In genomic region chr10:31256934-31257333, GRCm38 (mm10) we compare ENCODE assay signal across 17 mouse cellular contexts.
"Had no signal": no experiment of that assay in that cellular context is flagged by ENCODE, and none has a peak within 500 bp of the region (broad histone marks: within the 10 kb centered on the region; RNA-seq: fewer than 3 reads in every experiment).

No protein-coding gene starts in this region.

- H3K9ac ChIP-seq: limb, embryonic 12.5 days; liver, embryonic 13.5 days; liver, postnatal 0 days; lung, embryonic 15.5 days; midbrain, embryonic 15.5 days; neural tube, embryonic 12.5 days had no signal

- DNase-seq: kidney, postnatal 36 days; liver; liver, embryonic 13.5 days; liver, postnatal 0 days; lung, postnatal 14 days; right cerebral cortex, postnatal 14 days; thymus, adult 18-20 months; thymus, postnatal 14 days had no signal

- H3K27me3 ChIP-seq: limb, embryonic 12.5 days; liver, embryonic 13.5 days; lung, embryonic 15.5 days; megakaryocyte, embryonic 14.5 days; midbrain, embryonic 15.5 days; neural tube, embryonic 12.5 days had no signal

- H3K36me3 ChIP-seq: limb, embryonic 12.5 days; liver, embryonic 13.5 days; lung, embryonic 15.5 days; midbrain, embryonic 15.5 days; neural tube, embryonic 12.5 days had no signal

- H3K4me1 ChIP-seq: limb, embryonic 12.5 days; liver, embryonic 13.5 days; lung, embryonic 15.5 days; midbrain, embryonic 15.5 days; neural tube, embryonic 12.5 days had no signal

- H3K4me2 ChIP-seq: limb, embryonic 12.5 days; liver, embryonic 13.5 days; lung, embryonic 15.5 days; midbrain, embryonic 11.5 days; midbrain, embryonic 15.5 days; neural tube, embryonic 12.5 days had no signal

- H3K9me3 ChIP-seq: limb, embryonic 12.5 days; liver, embryonic 13.5 days; lung, embryonic 15.5 days; megakaryocyte, embryonic 14.5 days; midbrain, embryonic 15.5 days; neural tube, embryonic 12.5 days had no signal

- ATAC-seq: liver, postnatal 0 days; midbrain, embryonic 15.5 days had no signal

- H3K27ac ChIP-seq: kidney, postnatal 0 days; layer of hippocampus, adult 2 months; limb, embryonic 12.5 days; liver, embryonic 13.5 days; lung, embryonic 15.5 days; macrophage; midbrain, embryonic 15.5 days; neural tube, embryonic 12.5 days had no signal

- H3K4me3 ChIP-seq: layer of hippocampus, adult 2 months; limb, embryonic 12.5 days; liver, embryonic 13.5 days; lung, embryonic 15.5 days; megakaryocyte, embryonic 14.5 days; midbrain, embryonic 15.5 days; neural tube, embryonic 12.5 days had no signal
